Mouse (Mus musculus): ENCODE measurements around the gene Xdh. TPM values are rescaled to one million over a fixed set of nuclear protein-coding genes. Genes with fewer than 3 reads are reported as not detected.

Xdh gene
- total RNA-seq, 1 experiment: 0.13 TPM

- in situ Hi-C loops (cut with MboI; ENCODE audit: low sequenced_read_pairs in 2 of 2, unreplicated experiment in 2 of 2): no loop called here
- TF ChIP-seq HCFC1 (IDR thresholded peaks at IDR 0.05; ENCODE audit: borderline replicate concordance, insufficient read depth, low read length): no peak
- no peak for TF ChIP-seq MAFK (IDR thresholded peaks at IDR 0.05; ENCODE audit: insufficient read depth, low read depth, low read length)
- no peak for TF ChIP-seq CHD2 (IDR thresholded peaks at IDR 0.05; ENCODE audit: low read depth, low read length)
- no peak for TF ChIP-seq ZNF384 (IDR thresholded peaks at IDR 0.05; ENCODE audit: low read depth, low read length)
- TF ChIP-seq ZC3H11A (IDR thresholded peaks at IDR 0.05; ENCODE audit: borderline replicate concordance, low read depth, low read length): no peak
- DNase-seq (ENCODE audit: low read depth, low spot score): no peak
- Histone ChIP-seq H3K4me3 (ENCODE audit: insufficient read depth in 1 of 2, low read depth in 1 of 2, low read length in 2 of 2, poor library complexity in 1 of 2, severe bottlenecking in 1 of 2) (no peak overlapping the region), H3K9ac (ENCODE audit: insufficient read depth, low read depth, low read length, poor library complexity, severe bottlenecking) (no peak overlapping the region), H3K4me1 (ENCODE audit: control insufficient read depth in 2 of 2, insufficient read depth in 2 of 2, low read length in 2 of 2, poor library complexity in 1 of 2) (no peaks in the 10 kb centered on the region), H3K9me3 (ENCODE audit: control insufficient read depth, insufficient read depth, low read depth, low read length) (no peaks in the 10 kb centered on the region), H3K36me3 (ENCODE audit: control insufficient read depth, insufficient read depth, low read length, poor library complexity, severe bottlenecking) (no peaks in the 10 kb centered on the region), H3K27ac (ENCODE audit: insufficient read depth, low read depth, low read length, poor library complexity, severe bottlenecking) (no peak overlapping the region)
These were observed 7.6 kb downstream of the Xdh start for GRCm38 (mm10) chr17:73942268-73942962.

DNA sequence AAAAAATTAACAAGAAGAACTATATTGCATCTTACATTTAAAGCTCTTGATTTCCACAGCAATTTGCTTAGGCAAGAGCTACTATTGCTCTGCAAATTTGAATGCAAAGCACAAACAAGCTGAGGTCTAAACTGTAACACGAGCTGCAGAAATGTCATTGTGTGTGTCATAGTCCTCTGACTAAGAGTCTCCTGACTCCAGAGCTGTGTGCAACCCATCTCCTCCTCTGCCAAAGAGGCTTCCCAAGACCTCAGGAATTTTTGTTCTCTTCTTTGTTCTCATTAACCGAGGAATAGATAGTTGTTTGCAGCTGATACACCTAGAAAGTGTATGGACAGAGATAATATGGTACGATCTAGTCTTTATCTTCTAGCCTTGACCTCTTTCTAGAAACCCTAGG lies 8.2 kb downstream of the Xdh start:
- no peak overlapping the region for H3K4me3 ChIP-seq (ENCODE audit: insufficient read depth in 1 of 2, low read depth in 1 of 2, low read length in 2 of 2, poor library complexity in 1 of 2, severe bottlenecking in 1 of 2)
- H3K9me3 ChIP-seq (ENCODE audit: control insufficient read depth, insufficient read depth, low read depth, low read length): no peaks in the 10 kb centered on the region
- in situ Hi-C loops (cut with MboI; ENCODE audit: low sequenced_read_pairs in 2 of 2, unreplicated experiment in 2 of 2): no loop called here
- TF ChIP-seq ZNF384 (IDR thresholded peaks at IDR 0.05; ENCODE audit: low read depth, low read length) (no peak), MAFK (IDR thresholded peaks at IDR 0.05; ENCODE audit: insufficient read depth, low read depth, low read length) (no peak)
- H3K4me1 ChIP-seq (ENCODE audit: control insufficient read depth in 2 of 2, insufficient read depth in 2 of 2, low read length in 2 of 2, poor library complexity in 1 of 2): no peaks in the 10 kb centered on the region
- DNase-seq (ENCODE audit: low read depth, low spot score): no peak
- H3K27ac ChIP-seq (ENCODE audit: insufficient read depth, low read depth, low read length, poor library complexity, severe bottlenecking): no peak overlapping the region
- H3K9ac ChIP-seq (ENCODE audit: insufficient read depth, low read depth, low read length, poor library complexity, severe bottlenecking): no peak overlapping the region
- no peaks in the 10 kb centered on the region for H3K36me3 ChIP-seq (ENCODE audit: control insufficient read depth, insufficient read depth, low read length, poor library complexity, severe bottlenecking)

- H3K9ac ChIP-seq (ENCODE audit: insufficient read depth, low read depth, low read length, poor library complexity, severe bottlenecking): no peak overlapping the region
- in situ Hi-C loops (cut with MboI; ENCODE audit: low sequenced_read_pairs in 2 of 2, unreplicated experiment in 2 of 2): no loop called here
These were observed 12.9 kb downstream of the Xdh start for GRCm38 (mm10) chr17:73937073-73937472.

DNA sequence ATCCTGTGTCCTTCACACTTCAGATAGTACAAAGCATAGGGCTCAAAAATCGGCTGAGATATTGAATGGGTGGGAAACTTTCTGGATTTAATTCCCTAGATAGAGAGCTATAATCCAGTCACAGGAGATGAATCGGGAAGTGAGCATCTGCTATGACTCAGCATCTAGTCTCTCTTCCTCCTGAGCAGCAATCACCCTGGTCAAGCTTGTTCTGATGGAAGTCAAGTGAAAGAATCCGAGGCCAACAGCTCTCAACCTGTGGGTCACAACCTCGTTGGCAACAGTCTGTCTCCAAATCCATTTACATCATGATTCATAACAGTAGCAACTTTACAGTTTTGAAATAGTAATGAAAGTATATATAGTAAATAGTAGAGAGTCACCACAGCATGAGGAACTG lies 14.8 kb downstream of the Xdh start:
- no peaks in the 10 kb centered on the region for H3K9me3 ChIP-seq (ENCODE audit: control insufficient read depth, insufficient read depth, low read depth, low read length)
- no peak for DNase-seq (ENCODE audit: low read depth, low spot score)
- H3K36me3 ChIP-seq (ENCODE audit: control insufficient read depth, insufficient read depth, low read length, poor library complexity, severe bottlenecking): no peaks in the 10 kb centered on the region
- no peak for TF ChIP-seq ZNF384 (IDR thresholded peaks at IDR 0.05; ENCODE audit: low read depth, low read length)
- no peak for TF ChIP-seq CHD2 (IDR thresholded peaks at IDR 0.05; ENCODE audit: low read depth, low read length)
- no peak for TF ChIP-seq MAFK (IDR thresholded peaks at IDR 0.05; ENCODE audit: insufficient read depth, low read depth, low read length)
- no peak for TF ChIP-seq ZC3H11A (IDR thresholded peaks at IDR 0.05; ENCODE audit: borderline replicate concordance, low read depth, low read length)
- TF ChIP-seq HCFC1 (IDR thresholded peaks at IDR 0.05; ENCODE audit: borderline replicate concordance, insufficient read depth, low read length): no peak
- H3K4me3 ChIP-seq (ENCODE audit: insufficient read depth in 1 of 2, low read depth in 1 of 2, low read length in 2 of 2, poor library complexity in 1 of 2, severe bottlenecking in 1 of 2): no peak overlapping the region
- H3K4me1 ChIP-seq (ENCODE audit: control insufficient read depth in 2 of 2, insufficient read depth in 2 of 2, low read length in 2 of 2, poor library complexity in 1 of 2): no peaks in the 10 kb centered on the region
- in situ Hi-C loops (cut with MboI; ENCODE audit: low sequenced_read_pairs in 2 of 2, unreplicated experiment in 2 of 2): no loop called here
- no peak overlapping the region for H3K27ac ChIP-seq (ENCODE audit: insufficient read depth, low read depth, low read length, poor library complexity, severe bottlenecking)
- H3K9ac ChIP-seq (ENCODE audit: insufficient read depth, low read depth, low read length, poor library complexity, severe bottlenecking): no peak overlapping the region

More at GRCm38 (mm10) chr17:73937073-73937472, 12.9 kb downstream of the Xdh start:
- no peak overlapping the region for H3K27ac ChIP-seq (ENCODE audit: insufficient read depth, low read depth, low read length, poor library complexity, severe bottlenecking)
- H3K4me3 ChIP-seq (ENCODE audit: insufficient read depth in 1 of 2, low read depth in 1 of 2, low read length in 2 of 2, poor library complexity in 1 of 2, severe bottlenecking in 1 of 2): no peak overlapping the region
- no peaks in the 10 kb centered on the region for H3K4me1 ChIP-seq (ENCODE audit: control insufficient read depth in 2 of 2, insufficient read depth in 2 of 2, low read length in 2 of 2, poor library complexity in 1 of 2)
- TF ChIP-seq ZNF384 (IDR thresholded peaks at IDR 0.05; ENCODE audit: low read depth, low read length) (no peak), ZC3H11A (IDR thresholded peaks at IDR 0.05; ENCODE audit: borderline replicate concordance, low read depth, low read length) (no peak), HCFC1 (IDR thresholded peaks at IDR 0.05; ENCODE audit: borderline replicate concordance, insufficient read depth, low read length) (no peak), CHD2 (IDR thresholded peaks at IDR 0.05; ENCODE audit: low read depth, low read length) (no peak), MAFK (IDR thresholded peaks at IDR 0.05; ENCODE audit: insufficient read depth, low read depth, low read length) (no peak)
- H3K36me3 ChIP-seq (ENCODE audit: control insufficient read depth, insufficient read depth, low read length, poor library complexity, severe bottlenecking): no peaks in the 10 kb centered on the region
- H3K9me3 ChIP-seq (ENCODE audit: control insufficient read depth, insufficient read depth, low read depth, low read length): no peaks in the 10 kb centered on the region
- no peak for DNase-seq (ENCODE audit: low read depth, low spot score)

GRCm38 (mm10) chr17:73934281-73934680 lies 15.7 kb downstream of the Xdh start:
- Histone ChIP-seq H3K36me3 (ENCODE audit: control insufficient read depth, insufficient read depth, low read length, poor library complexity, severe bottlenecking) (no peaks in the 10 kb centered on the region), H3K4me3 (ENCODE audit: insufficient read depth in 1 of 2, low read depth in 1 of 2, low read length in 2 of 2, poor library complexity in 1 of 2, severe bottlenecking in 1 of 2) (no peak overlapping the region), H3K4me1 (ENCODE audit: control insufficient read depth in 2 of 2, insufficient read depth in 2 of 2, low read length in 2 of 2, poor library complexity in 1 of 2) (no peaks in the 10 kb centered on the region), H3K9ac (ENCODE audit: insufficient read depth, low read depth, low read length, poor library complexity, severe bottlenecking) (no peak overlapping the region), H3K9me3 (ENCODE audit: control insufficient read depth, insufficient read depth, low read depth, low read length) (no peaks in the 10 kb centered on the region), H3K27ac (ENCODE audit: insufficient read depth, low read depth, low read length, poor library complexity, severe bottlenecking) (no peak overlapping the region)
- TF ChIP-seq HCFC1 (IDR thresholded peaks at IDR 0.05; ENCODE audit: borderline replicate concordance, insufficient read depth, low read length): no peak
- TF ChIP-seq CHD2 (IDR thresholded peaks at IDR 0.05; ENCODE audit: low read depth, low read length): no peak
- no peak for TF ChIP-seq ZC3H11A (IDR thresholded peaks at IDR 0.05; ENCODE audit: borderline replicate concordance, low read depth, low read length)
- TF ChIP-seq MAFK (IDR thresholded peaks at IDR 0.05; ENCODE audit: insufficient read depth, low read depth, low read length): no peak
- TF ChIP-seq ZNF384 (IDR thresholded peaks at IDR 0.05; ENCODE audit: low read depth, low read length): no peak
- DNase-seq (ENCODE audit: low read depth, low spot score): no peak
- in situ Hi-C loops (cut with MboI; ENCODE audit: low sequenced_read_pairs in 2 of 2, unreplicated experiment in 2 of 2): no loop called here

All from ES-E14 (cell line).